Mouse (Mus musculus) kidney, adult 2 months (tissue): ENCODE data around the gene Hoxa13.

Experiments used
- CTCF ChIP-seq: fragments of 200-500 bp; conservative IDR thresholded peaks from 2 replicates; pipeline ENCODE4 v1.5.1; 2011; ENCODE audit warnings: low read depth, mild to moderate bottlenecking, control low read depth, low read length, moderate library complexity, mixed read lengths; ENCODE audit not compliant: insufficient read depth, insufficient read length
- POLR2A ChIP-seq: fragments of 200-500 bp; IDR thresholded peaks from one replicate; pipeline ENCODE4 v1.6.1; 2011; ENCODE audit warnings: low read depth, low read length, control low read depth

GRCm38 (mm10) chr6:52222729-52223128 lies 38.0 kb downstream of the Hoxa13 start:
- TF ChIP-seq POLR2A (no peak), CTCF (no peak)
